Mouse (Mus musculus) cerebellum, adult 18-20 months (tissue): ENCODE results near the gene Mpg.

Experiments used
- DNase-seq, 2 experiments: peaks; one replicate each; pipeline ENCODE4 v3.0.0; 2021

The Mpg gene

GRCm38 (mm10) chr11:32266194-32266593, 39.9 kb downstream of the Mpg start:
- DNase-seq = no peak

GRCm38 (mm10) chr11:32266776-32267175, 40.5 kb downstream of the Mpg start:
- DNase-seq = no peak

- peak; percentile 95 to 98 for DNase-seq
These were observed 41.0 kb downstream of the Mpg start, which contains the start of gene Nprl3 for GRCm38 (mm10) chr11:32267188-32267884. TSS of gene Nprl3 (minus strand) at chr11:32267707.

GRCm38 (mm10) chr11:32267964-32268363, 41.7 kb downstream of the Mpg start:
- peak in 1 of 2 experiments; percentile 22 for DNase-seq

GRCm38 (mm10) chr11:32268952-32269351, 42.6 kb downstream of the Mpg start:
- DNase-seq = no peak

GRCm38 (mm10) chr11:32271178-32271577, 44.9 kb downstream of the Mpg start:
- no peak for DNase-seq

GRCm38 (mm10) chr11:32276347-32276746, 50.0 kb downstream of the Mpg start, which contains the start of gene Hba-x:
TSS of gene Hba-x (plus strand) at chr11:32276400.
- DNase-seq = no peak

GRCm38 (mm10) chr11:32277736-32278457, 51.6 kb downstream of the Mpg start:
- no peak for DNase-seq

- no peak for DNase-seq
These were observed 52.2 kb downstream of the Mpg start for GRCm38 (mm10) chr11:32278458-32278957.

- no peak for DNase-seq
These were observed 54.3 kb downstream of the Mpg start for GRCm38 (mm10) chr11:32280646-32281045.

GRCm38 (mm10) chr11:32281416-32282144, 55.3 kb downstream of the Mpg start:
- DNase-seq = no peak
